Mouse (Mus musculus) stomach, postnatal 0 days (tissue): ENCODE measurements around the gene Usp29.

ENCODE experiments used
- CTCF ChIP-seq: IDR thresholded peaks from 2 replicates; pipeline ENCODE4 v1.5.1; 2016; ENCODE audit warnings: antibody characterized with exemption, low read depth, mild to moderate bottlenecking, moderate library complexity
- EP300 ChIP-seq: optimal IDR thresholded peaks from 2 replicates; pipeline ENCODE3; 2016; ENCODE audit warnings: antibody characterized with exemption

- TF ChIP-seq CTCF (no peak), EP300 (no peak)
Measured at GRCm38 (mm10) chr7:6917126-6917525, 186.7 kb downstream of the Usp29 start.
